Mouse (Mus musculus): ENCODE measurements around the gene Myod1. TPM values are rescaled to one million over a fixed set of nuclear protein-coding genes. Genes with fewer than 3 reads are reported as not detected.

Gene Myod1
- polyA plus RNA-seq, 1 experiment from 2014 or later: 0.09 TPM

GRCm38 (mm10) chr7:46403616-46404485 lies 27.6 kb downstream of the Myod1 start:
- Histone ChIP-seq H3K27ac (ENCODE audit: low read depth) (no peak overlapping the region), H3K4me3 (ENCODE audit: low read depth, low read length) (no peak overlapping the region), H3K9me3 (ENCODE audit: low read depth, low read length) (no peaks in the 10 kb centered on the region), H3K36me3 (ENCODE audit: insufficient read depth) (no peaks in the 10 kb centered on the region), H3K4me2 (no peak overlapping the region), H3K27me3 (ENCODE audit: insufficient read depth, low read length) (peaks cover 11% of the 10 kb centered on the region), H3K4me1 (ENCODE audit: insufficient read depth) (no peaks in the 10 kb centered on the region), H3K9ac (no peak overlapping the region)
- DNase-seq (no peak), ATAC-seq (ENCODE audit: insufficient read depth) (no peak)
- TF ChIP-seq CTCF (IDR thresholded peaks at IDR 0.05; ENCODE audit: low read depth): no peak
- 77% methylated on average over 15 of the region's 15 CpGs for WGBS

DNA sequence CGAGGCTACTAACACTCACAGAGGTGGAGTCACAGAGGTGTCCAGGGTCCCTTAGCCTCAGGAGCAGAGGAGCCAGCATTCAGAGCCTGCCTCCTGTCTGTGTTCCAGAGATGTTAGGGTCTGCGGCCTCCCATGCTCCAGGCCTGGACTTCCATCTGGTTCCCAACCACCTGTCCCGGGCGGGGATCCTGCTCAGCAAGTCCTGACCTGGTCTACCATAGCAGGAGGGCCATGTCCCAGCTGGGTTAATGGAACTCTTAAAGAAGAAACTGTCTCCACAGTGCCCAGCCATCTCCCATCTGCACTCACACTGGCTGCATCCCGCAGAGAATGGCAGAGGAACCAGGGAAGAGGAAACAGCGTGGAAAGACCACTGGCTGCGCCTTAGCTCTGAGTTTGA lies 28.5 kb downstream of the Myod1 start:
- no peak overlapping the region for H3K4me3 ChIP-seq (ENCODE audit: low read depth, low read length)
- H3K27me3 ChIP-seq (ENCODE audit: insufficient read depth, low read length): peaks cover 2% of the 10 kb centered on the region
- no peaks in the 10 kb centered on the region for H3K9me3 ChIP-seq (ENCODE audit: low read depth, low read length)
- no peaks in the 10 kb centered on the region for H3K4me1 ChIP-seq (ENCODE audit: insufficient read depth)
- TF ChIP-seq CTCF (IDR thresholded peaks at IDR 0.05; ENCODE audit: low read depth): no peak
- DNase-seq (no peak), ATAC-seq (ENCODE audit: insufficient read depth) (no peak)
- H3K4me2 ChIP-seq: no peak overlapping the region
- H3K9ac ChIP-seq: no peak overlapping the region
- no peaks in the 10 kb centered on the region for H3K36me3 ChIP-seq (ENCODE audit: insufficient read depth)
- 70% methylated on average over 7 of the region's 7 CpGs for WGBS
- H3K27ac ChIP-seq (ENCODE audit: low read depth): no peak overlapping the region

- 75% methylated on average over 9 of the region's 9 CpGs for WGBS
- ATAC-seq (ENCODE audit: insufficient read depth): no peak
- Histone ChIP-seq H3K4me1 (ENCODE audit: insufficient read depth) (no peaks in the 10 kb centered on the region), H3K9ac (no peak overlapping the region), H3K27me3 (ENCODE audit: insufficient read depth, low read length) (no peaks in the 10 kb centered on the region), H3K4me3 (ENCODE audit: low read depth, low read length) (no peak overlapping the region), H3K36me3 (ENCODE audit: insufficient read depth) (no peaks in the 10 kb centered on the region), H3K9me3 (ENCODE audit: low read depth, low read length) (no peaks in the 10 kb centered on the region), H3K27ac (ENCODE audit: low read depth) (no peak overlapping the region), H3K4me2 (no peak overlapping the region)
- no peak for TF ChIP-seq CTCF (IDR thresholded peaks at IDR 0.05; ENCODE audit: low read depth)
- DNase-seq: no peak
These were observed 32.3 kb downstream of the Myod1 start for GRCm38 (mm10) chr7:46408606-46409005.

- H3K27ac ChIP-seq (ENCODE audit: low read depth): no peak overlapping the region
- H3K4me3 ChIP-seq (ENCODE audit: low read depth, low read length): no peak overlapping the region
- DNase-seq: no peak
- no peak overlapping the region for H3K4me2 ChIP-seq
- H3K9ac ChIP-seq: no peak overlapping the region
- H3K4me1 ChIP-seq (ENCODE audit: insufficient read depth): no peaks in the 10 kb centered on the region
- no peak for TF ChIP-seq CTCF (IDR thresholded peaks at IDR 0.05; ENCODE audit: low read depth)
- no peaks in the 10 kb centered on the region for H3K27me3 ChIP-seq (ENCODE audit: insufficient read depth, low read length)
- H3K36me3 ChIP-seq (ENCODE audit: insufficient read depth): no peaks in the 10 kb centered on the region
- no peaks in the 10 kb centered on the region for H3K9me3 ChIP-seq (ENCODE audit: low read depth, low read length)
- WGBS: 47% methylated on average over 12 of the region's 12 CpGs
- no peak for ATAC-seq (ENCODE audit: insufficient read depth)
These were observed 33.0 kb downstream of the Myod1 start for GRCm38 (mm10) chr7:46409204-46409789.

GRCm38 (mm10) chr7:46410727-46411126 lies 34.5 kb downstream of the Myod1 start:
- H3K9ac ChIP-seq: no peak overlapping the region
- H3K4me2 ChIP-seq: no peak overlapping the region
- H3K27ac ChIP-seq (ENCODE audit: low read depth): no peak overlapping the region
- H3K4me3 ChIP-seq (ENCODE audit: low read depth, low read length): no peak overlapping the region
- no peaks in the 10 kb centered on the region for H3K9me3 ChIP-seq (ENCODE audit: low read depth, low read length)
- DNase-seq (no peak), ATAC-seq (ENCODE audit: insufficient read depth) (no peak)
- H3K27me3 ChIP-seq (ENCODE audit: insufficient read depth, low read length): no peaks in the 10 kb centered on the region
- TF ChIP-seq CTCF (IDR thresholded peaks at IDR 0.05; ENCODE audit: low read depth): no peak
- no peaks in the 10 kb centered on the region for H3K4me1 ChIP-seq (ENCODE audit: insufficient read depth)
- H3K36me3 ChIP-seq (ENCODE audit: insufficient read depth): no peaks in the 10 kb centered on the region
- WGBS: 69% methylated on average over 6 of the region's 6 CpGs

- no peaks in the 10 kb centered on the region for H3K4me1 ChIP-seq (ENCODE audit: insufficient read depth)
- no peak for TF ChIP-seq CTCF (IDR thresholded peaks at IDR 0.05; ENCODE audit: low read depth)
- no peak overlapping the region for H3K9ac ChIP-seq
- DNase-seq: no peak
- no peaks in the 10 kb centered on the region for H3K36me3 ChIP-seq (ENCODE audit: insufficient read depth)
- WGBS: 69% methylated on average over 5 of the region's 5 CpGs
- no peaks in the 10 kb centered on the region for H3K27me3 ChIP-seq (ENCODE audit: insufficient read depth, low read length)
- no peak overlapping the region for H3K27ac ChIP-seq (ENCODE audit: low read depth)
- H3K4me3 ChIP-seq (ENCODE audit: low read depth, low read length): no peak overlapping the region
- no peak for ATAC-seq (ENCODE audit: insufficient read depth)
- no peaks in the 10 kb centered on the region for H3K9me3 ChIP-seq (ENCODE audit: low read depth, low read length)
- H3K4me2 ChIP-seq: no peak overlapping the region
These were observed 36.5 kb downstream of the Myod1 start for GRCm38 (mm10) chr7:46412823-46413222.

- Histone ChIP-seq H3K9me3 (ENCODE audit: low read depth, low read length) (no peaks in the 10 kb centered on the region), H3K27me3 (ENCODE audit: insufficient read depth, low read length) (no peaks in the 10 kb centered on the region), H3K4me1 (ENCODE audit: insufficient read depth) (no peaks in the 10 kb centered on the region), H3K27ac (ENCODE audit: low read depth) (no peak overlapping the region), H3K36me3 (ENCODE audit: insufficient read depth) (no peaks in the 10 kb centered on the region), H3K9ac (no peak overlapping the region), H3K4me3 (ENCODE audit: low read depth, low read length) (no peak overlapping the region), H3K4me2 (no peak overlapping the region)
- 53% methylated on average over 6 of the region's 6 CpGs for WGBS
- TF ChIP-seq CTCF (IDR thresholded peaks at IDR 0.05; ENCODE audit: low read depth): no peak
- no peak for ATAC-seq (ENCODE audit: insufficient read depth)
- no peak for DNase-seq
These were observed 37.9 kb downstream of the Myod1 start for GRCm38 (mm10) chr7:46413959-46414725.

All from lung, embryonic 14.5 days (tissue).